Mouse (Mus musculus) hindbrain, postnatal 0 days (tissue): ENCODE results near the gene Ppp1ca. TPM values are rescaled to one million over a fixed set of nuclear protein-coding genes. Genes with fewer than 3 reads are reported as not detected.

ENCODE experiments used
- ATAC-seq: fragments of 200-750 bp; cut with Nextera tagmentation; 2 replicates; pipeline ENCODE4 v1.8.0; 2017; ENCODE audit warnings: mild to moderate bottlenecking, moderate TSS enrichment, moderate library complexity
- DNase-seq: peaks from one replicate; pipeline ENCODE4 v3.0.0-alpha.2; 2015; ENCODE audit warnings: low spot score
- H3K27ac ChIP-seq: fragments of 300-500 bp; sonication (generic); 2 replicates; pipeline ENCODE4 v1.5.1; 2014; ENCODE audit warnings: mild to moderate bottlenecking
- H3K27me3 ChIP-seq: fragments of 300-500 bp; sonication (generic); 2 replicates; pipeline ENCODE4 v1.6.1; 2014; ENCODE audit warnings: low read length, mixed read lengths; ENCODE audit not compliant: insufficient read depth
- H3K36me3 ChIP-seq: fragments of 300-500 bp; sonication (generic); 2 replicates; pipeline ENCODE4 v1.6.1; 2014; ENCODE audit warnings: low read length, mixed read lengths; ENCODE audit not compliant: insufficient read depth
- H3K4me1 ChIP-seq: fragments of 300-500 bp; sonication (generic); 2 replicates; pipeline ENCODE4 v1.6.1; 2014; ENCODE audit warnings: antibody characterized with exemption, low read length, mixed read lengths; ENCODE audit not compliant: insufficient read depth
- H3K4me2 ChIP-seq: fragments of 300-500 bp; sonication (generic); 2 replicates; pipeline ENCODE4 v1.6.1; 2014; ENCODE audit warnings: low read depth, mild to moderate bottlenecking, low read length, moderate library complexity, mixed read lengths
- H3K4me3 ChIP-seq: fragments of 300-500 bp; sonication (generic); 2 replicates; pipeline ENCODE4 v1.5.1; 2014; ENCODE audit warnings: low read length
- H3K9ac ChIP-seq: fragments of 300-500 bp; sonication (generic); replicated peaks from 2 replicates; pipeline ENCODE4 v1.6.1; 2014; ENCODE audit warnings: mild to moderate bottlenecking, low read length, moderate library complexity, mixed read lengths
- H3K9me3 ChIP-seq: fragments of 300-500 bp; sonication (generic); 2 replicates; pipeline ENCODE4 v1.6.1; 2016; ENCODE audit warnings: low read length, mixed read lengths
- CTCF ChIP-seq: IDR thresholded peaks from 2 replicates; pipeline ENCODE4 v1.5.1; 2016; ENCODE audit warnings: antibody characterized with exemption, control low read depth, low read depth
- WGBS: fragments of 180-500 bp; shearing (Covaris S2); extraction: QIAGEN DNeasy Blood & Tissue Kit; methylation state at CpG from one replicate; pipeline ENCODE4 v1.1.7; 2014; 5-methylcytosine and 5-hydroxymethylcytosine counted together
- polyA plus RNA-seq: library from polyadenylated mRNA; unstranded; fragments of >200 nt; fragmentation: Nextera tagmentation; extraction: Ambion mirVana; gene quantifications from 2 replicates; pipeline ENCODE4 v1.2.1, GENCODE M21; 2015
- total RNA-seq: library from RNA; depleted of rRNA; stranded (reverse); fragments of >200 nt; gene quantifications from 2 replicates; pipeline ENCODE4 v1.2.3, GENCODE M21; 2014

Gene Ppp1ca
- total and polyA plus RNA-seq, 2 experiments from 2014 or later, result 564 to 597 TPM

- Histone ChIP-seq H3K4me1 (peaks cover 14% of the 10 kb centered on the region), H3K27me3 (no peaks in the 10 kb centered on the region), H3K4me2 (no peak overlapping the region), H3K27ac (no peak overlapping the region), H3K9ac (no peak overlapping the region), H3K9me3 (no peaks in the 10 kb centered on the region), H3K4me3 (no peak overlapping the region), H3K36me3 (no peaks in the 10 kb centered on the region)
- no peak for DNase-seq
- TF ChIP-seq CTCF, result no peak
- WGBS, result 93% methylated on average over 10 of the region's 10 CpGs
- ATAC-seq, result no peak
Measured at GRCm38 (mm10) chr19:4170723-4171392, 21.0 kb upstream of the Ppp1ca start.

DNA sequence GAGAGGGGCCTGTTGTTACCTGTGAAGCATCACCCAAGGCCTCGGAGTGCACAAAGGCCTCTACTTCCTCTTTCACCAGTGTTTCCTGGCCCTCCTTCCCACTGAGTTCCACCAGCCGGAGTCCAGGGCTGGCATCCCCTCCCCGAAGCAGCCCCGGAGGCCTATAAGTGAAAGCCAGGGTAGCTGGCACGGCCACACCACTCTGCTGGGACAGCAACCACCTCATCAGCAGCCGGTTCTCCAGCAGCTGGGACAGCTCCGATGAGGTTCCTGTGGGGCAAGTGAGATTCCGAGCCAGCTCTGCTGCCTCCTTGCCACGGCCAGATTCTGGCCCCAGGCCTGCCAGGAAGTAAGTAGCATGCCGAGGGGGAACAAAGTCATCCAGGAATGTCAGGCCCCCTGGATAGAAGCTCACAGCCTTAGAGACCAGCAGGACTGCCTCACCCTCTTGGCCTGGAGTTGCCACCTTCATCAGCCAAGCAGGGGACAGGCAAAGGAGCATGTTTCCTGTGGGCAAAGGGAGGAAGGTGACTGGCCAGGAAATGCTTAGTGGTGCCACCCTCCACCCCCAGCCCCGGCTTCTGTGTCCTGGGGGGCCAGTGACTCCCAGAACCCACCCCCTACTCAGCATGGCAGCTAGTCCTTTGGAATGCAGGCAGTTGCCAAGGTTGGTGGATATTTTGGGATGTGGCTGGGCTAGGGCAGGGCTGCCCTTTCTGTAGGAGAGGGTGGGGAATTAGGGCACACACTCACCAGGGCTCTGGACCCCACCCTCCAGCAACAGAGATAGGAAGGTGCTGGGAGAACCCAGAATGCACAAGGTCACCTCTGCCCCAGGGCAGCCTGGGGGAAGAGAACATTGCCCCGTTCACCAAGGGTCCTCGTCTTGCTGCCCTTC lies 20.2 kb upstream of the Ppp1ca start:
- no peak for DNase-seq
- 47% methylated on average over 13 of the region's 13 CpGs for WGBS
- H3K9ac ChIP-seq, result no peak overlapping the region

DNA sequence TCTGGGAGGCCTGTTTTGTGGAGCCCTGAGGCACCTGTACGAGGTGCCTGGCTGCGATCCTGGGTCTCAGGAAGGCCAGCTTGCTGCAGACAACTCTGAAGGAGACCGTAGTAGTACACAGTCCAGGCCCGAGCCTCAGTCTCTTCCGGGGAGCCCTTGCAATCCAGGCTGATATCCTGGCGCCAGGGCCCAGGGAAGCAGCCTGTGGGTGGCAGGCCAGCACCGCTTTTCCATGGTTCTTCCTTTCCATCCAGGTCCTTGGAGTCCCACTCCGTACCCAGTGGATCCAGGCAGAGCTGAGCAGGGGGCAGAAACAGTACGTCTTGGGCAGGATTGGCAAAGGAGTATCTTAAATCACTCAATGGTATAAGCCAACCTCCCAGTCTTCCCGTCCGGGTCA lies 18.9 kb upstream of the Ppp1ca start:
- Histone ChIP-seq H3K4me1 (peaks cover 16% of the 10 kb centered on the region), H3K27me3 (no peaks in the 10 kb centered on the region)

More for the DNA sequence above, 20.2 kb upstream of the Ppp1ca start:
- no peaks in the 10 kb centered on the region for H3K36me3 ChIP-seq
- no peak for ATAC-seq
- H3K9me3 ChIP-seq, result no peaks in the 10 kb centered on the region
- H3K27me3 ChIP-seq, result no peaks in the 10 kb centered on the region
- no peak for TF ChIP-seq CTCF
- no peak overlapping the region for H3K27ac ChIP-seq
- H3K4me3 ChIP-seq, result no peak overlapping the region
- no peak overlapping the region for H3K4me2 ChIP-seq
- H3K4me1 ChIP-seq, result peaks cover 16% of the 10 kb centered on the region

GRCm38 (mm10) chr19:4175368-4175947 lies 16.4 kb upstream of the Ppp1ca start, which contains the start of gene Carns1:
Carns1 (minus strand) TSS chr19:4175479.
- no peak for TF ChIP-seq CTCF
- ATAC-seq, result peak; percentile 39; the same call in 1 of the 2 replicates
- Histone ChIP-seq H3K36me3 (no peaks in the 10 kb centered on the region), H3K4me2 (peak within 1 kb of the TSS; percentile 24), H3K9ac (no peak within 1 kb of the TSS), H3K9me3 (no peaks in the 10 kb centered on the region), H3K4me1 (peaks cover 10% of the 10 kb centered on the region; the same call in 1 of the 2 replicates), H3K27ac (no peak within 1 kb of the TSS), H3K27me3 (no peaks in the 10 kb centered on the region), H3K4me3 (no peak within 1 kb of the TSS)
- WGBS, result 13% methylated on average over 11 of the region's 11 CpGs
- DNase-seq, result no peak

More for the DNA sequence above, 18.9 kb upstream of the Ppp1ca start:
- Histone ChIP-seq H3K4me3 (no peak overlapping the region), H3K27ac (no peak overlapping the region), H3K9me3 (no peaks in the 10 kb centered on the region), H3K9ac (no peak overlapping the region), H3K36me3 (no peaks in the 10 kb centered on the region), H3K4me2 (no peak overlapping the region)
- no peak for TF ChIP-seq CTCF
- 62% methylated on average over 11 of the region's 11 CpGs for WGBS
- no peak for ATAC-seq
- no peak for DNase-seq

DNA sequence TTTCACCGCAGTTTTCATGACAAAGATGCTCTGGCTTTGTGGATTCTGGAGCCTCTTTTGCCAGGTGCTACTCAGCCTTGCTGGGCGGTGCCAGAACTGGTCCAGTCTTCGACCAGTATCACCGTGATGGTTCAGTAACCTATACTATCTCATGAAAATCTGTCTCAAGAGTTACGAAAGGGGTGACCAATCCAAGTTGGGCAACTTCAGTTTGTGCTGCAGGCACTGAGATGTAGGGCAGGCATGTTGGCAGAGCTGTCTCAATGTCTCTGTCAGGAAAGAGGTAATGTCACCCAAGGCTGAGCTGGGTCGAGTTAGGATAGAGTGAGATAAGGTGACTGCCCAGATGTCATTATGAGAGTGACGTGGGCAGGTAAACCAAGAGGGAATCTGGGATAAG lies 11.5 kb upstream of the Ppp1ca start:
- no peaks in the 10 kb centered on the region for H3K9me3 ChIP-seq
- WGBS, result 88% methylated on average over 7 of the region's 7 CpGs
- no peak overlapping the region for H3K4me2 ChIP-seq
- H3K36me3 ChIP-seq, result no peaks in the 10 kb centered on the region
- DNase-seq (no peak), ATAC-seq (no peak)
- no peak for TF ChIP-seq CTCF
- H3K4me1 ChIP-seq, result peaks cover 14% of the 10 kb centered on the region
- no peak overlapping the region for H3K9ac ChIP-seq
- no peaks in the 10 kb centered on the region for H3K27me3 ChIP-seq
- no peak overlapping the region for H3K4me3 ChIP-seq
- no peak overlapping the region for H3K27ac ChIP-seq

- ATAC-seq, result peak; percentile 56; the same call in 1 of the 2 replicates
- WGBS, result 49% methylated on average over 3 of the region's 3 CpGs
Measured at GRCm38 (mm10) chr19:4181892-4182291, 10.0 kb upstream of the Ppp1ca start.

More at GRCm38 (mm10) chr19:4181892-4182291, 10.0 kb upstream of the Ppp1ca start:
- H3K4me2 ChIP-seq, result no peak overlapping the region
- H3K9me3 ChIP-seq, result no peaks in the 10 kb centered on the region
- TF ChIP-seq CTCF, result no peak
- DNase-seq, result peak; percentile 75
- no peak overlapping the region for H3K9ac ChIP-seq
- no peak overlapping the region for H3K4me3 ChIP-seq
- H3K36me3 ChIP-seq, result no peaks in the 10 kb centered on the region
- H3K27ac ChIP-seq, result peak overlapping the region; percentile 20; the same call in 1 of the 2 replicates
- no peaks in the 10 kb centered on the region for H3K27me3 ChIP-seq
- H3K4me1 ChIP-seq, result peaks cover 7% of the 10 kb centered on the region; the same call in 1 of the 2 replicates
